Mouse (Mus musculus): ENCODE data around the gene Lars2.

GRCm38 (mm10) chr9:123485561-123485960 lies 118.8 kb downstream of the Lars2 start:
- TF ChIP-seq CTCF (IDR thresholded peaks at IDR 0.05; ENCODE audit: low read depth) (no peak), EP300 (IDR thresholded peaks at IDR 0.05; ENCODE audit: low read depth) (no peak)

Measured in liver, embryonic 14.5 days (tissue).